ENCODE assay signal across 11 mouse cellular contexts in genomic region chr9:43970043-43970795, GRCm38 (mm10).
DNase-seq lines count a peak whose midpoint lies in the region; ATAC-seq and TF ChIP-seq lines count a peak whose summit lies in the region.
"Had no signal": no experiment of that assay in that cellular context is flagged by ENCODE, and none has a peak within 500 bp of the region (broad histone marks: within the 10 kb centered on the region; RNA-seq: fewer than 3 reads in every experiment).

No protein-coding gene starts in this region.

- H3K4me2 ChIP-seq in hindbrain, embryonic 15.5 days: peak overlapping the region; percentile 35
- H3K4me2 ChIP-seq in neural tube, embryonic 15.5 days: peak overlapping the region; percentile 38
- H3K4me2 ChIP-seq in liver, embryonic 12.5 days: no peak overlapping the region
- H3K4me2 ChIP-seq: stomach, embryonic 15.5 days had no signal

- H3K9ac ChIP-seq in hindbrain, embryonic 15.5 days: 0 out of 2 replicates have a peak overlapping the region, but pooled peaks have one; percentile 15
- H3K9ac ChIP-seq in neural tube, embryonic 15.5 days (replicated peaks): 0 out of 2 replicates have a peak overlapping the region, but pooled peaks have one; percentile 20
- no peak overlapping the region for H3K9ac ChIP-seq in liver, embryonic 12.5 days
- H3K9ac ChIP-seq: stomach, embryonic 15.5 days had no signal

- H3K27ac ChIP-seq in hindbrain, embryonic 15.5 days (replicated peaks): no peak overlapping the region
- H3K27ac ChIP-seq in neural tube, embryonic 15.5 days (replicated peaks): no peak overlapping the region; the same call in 1 of the 2 replicates
- no peak overlapping the region for H3K27ac ChIP-seq in layer of hippocampus, adult 2 months
- H3K27ac ChIP-seq in liver, embryonic 12.5 days: no peak overlapping the region
- H3K27ac ChIP-seq: stomach, embryonic 15.5 days had no signal

- peak overlapping the region; percentile 9; the same call in 1 of the 2 replicates for H3K4me3 ChIP-seq in hindbrain, embryonic 15.5 days
- H3K4me3 ChIP-seq in neural tube, embryonic 15.5 days (replicated peaks): peak overlapping the region; percentile 19
- no peak overlapping the region for H3K4me3 ChIP-seq in layer of hippocampus, adult 2 months
- H3K4me3 ChIP-seq in liver, embryonic 12.5 days: no peak overlapping the region
- H3K4me3 ChIP-seq: stomach, embryonic 15.5 days had no signal

- peaks cover 28% of the 10 kb centered on the region for H3K4me1 ChIP-seq in hindbrain, embryonic 15.5 days (replicated peaks)
- peaks cover 25% of the 10 kb centered on the region for H3K4me1 ChIP-seq in neural tube, embryonic 15.5 days
- no peaks in the 10 kb centered on the region for H3K4me1 ChIP-seq in liver, embryonic 12.5 days
- H3K4me1 ChIP-seq: stomach, embryonic 15.5 days had no signal

- intact Hi-C loops in heart, postnatal 36 days (cut with DNase I): loop anchor here (2.0 kb wide), 1 partner anchor 49 kb away; no protein-coding TSS in a partner anchor

- no peak for TF ChIP-seq CTCF in layer of hippocampus, adult 2 months (conservative IDR thresholded peaks at IDR 0.05)

- H3K36me3 ChIP-seq in hindbrain, embryonic 15.5 days: no peaks in the 10 kb centered on the region
- no peaks in the 10 kb centered on the region for H3K36me3 ChIP-seq in neural tube, embryonic 15.5 days
- no peaks in the 10 kb centered on the region for H3K36me3 ChIP-seq in liver, embryonic 12.5 days
- H3K36me3 ChIP-seq: stomach, embryonic 15.5 days had no signal

- no peaks in the 10 kb centered on the region for H3K9me3 ChIP-seq in hindbrain, embryonic 15.5 days
- no peaks in the 10 kb centered on the region for H3K9me3 ChIP-seq in neural tube, embryonic 15.5 days (replicated peaks)
- H3K9me3 ChIP-seq in liver, embryonic 12.5 days (replicated peaks): no peaks in the 10 kb centered on the region
- H3K9me3 ChIP-seq: stomach, embryonic 15.5 days had no signal

- H3K27me3 ChIP-seq in hindbrain, embryonic 15.5 days: no peaks in the 10 kb centered on the region
- 0 out of 2 replicates have a peak, but pooled peaks cover 3% of the 10 kb centered on the region for H3K27me3 ChIP-seq in neural tube, embryonic 15.5 days (replicated peaks)
- H3K27me3 ChIP-seq in liver, embryonic 12.5 days (replicated peaks): peaks cover 6% of the 10 kb centered on the region

- ATAC-seq in hindbrain, embryonic 15.5 days (ENCODE audit: low FRiP score, low read depth): peak; percentile 65
- peak; percentile 75 for ATAC-seq in neural tube, embryonic 15.5 days (ENCODE audit: low FRiP score)
- no peak for ATAC-seq in liver, embryonic 12.5 days
- ATAC-seq: inflammation-experienced regulatory T-cells, adult 6 months had no signal

- WGBS in hindbrain, embryonic 15.5 days: 16% methylated on average over 9 of the region's 9 CpGs
- 12% methylated on average over 9 of the region's 9 CpGs for WGBS in neural tube, embryonic 15.5 days
- WGBS in liver, embryonic 12.5 days (ENCODE audit: insufficient replicate concordance): 54% methylated on average over 9 of the region's 9 CpGs

- DNase-seq in heart, adult 11 months: peak; percentile 90
- DNase-seq in heart, postnatal 36 days: no peak
- DNase-seq in cerebellum, adult 9-11 months: peak; percentile 59
- no peak for DNase-seq in kidney, adult 9 months
- DNase-seq in layer of hippocampus, adult 2 months (ENCODE audit: low spot score in 2 of 2): no peak
- DNase-seq: lung, postnatal 4 days had no signal

Comparison
In these comparisons a context has a peak if more than half of its experiments do, and no peak if none do; other contexts are left out.
1. DNase-seq: peak in heart, adult 11 months (single experiment) and cerebellum, adult 9-11 months (single experiment); none in heart, postnatal 36 days (0 of 2), kidney, adult 9 months (single experiment) and layer of hippocampus, adult 2 months (0 of 2).
2. H3K4me3 ChIP-seq: peak in hindbrain, embryonic 15.5 days (single experiment) and neural tube, embryonic 15.5 days (single experiment); none in layer of hippocampus, adult 2 months (single experiment) and liver, embryonic 12.5 days (single experiment).